Mouse (Mus musculus) macrophage (primary cell): ENCODE measurements at regions not wholly inside any gene's neighbourhood (a gene's known extent, or its start where the extent isn't known, plus 50 kb on each side); places are given as distances from the start of the nearest gene placed in this dataset.

ENCODE experiments used
- H3K27ac ChIP-seq: fragments of 350-480 bp; formaldehyde crosslinking; 2 replicates; pipeline ENCODE4 v1.9.0; 2021
- H3K36me3 ChIP-seq: fragments of 350-480 bp; formaldehyde crosslinking; 2 replicates; pipeline ENCODE4 v1.9.0; 2021; ENCODE audit errors: inconsistent target
- H3K4me3 ChIP-seq: fragments of 350-480 bp; formaldehyde crosslinking; 2 replicates; pipeline ENCODE4 v1.9.0; 2021; ENCODE audit errors: inconsistent target
- H3K79me2 ChIP-seq: fragments of 350-480 bp; formaldehyde crosslinking; 2 replicates; pipeline ENCODE4 v1.9.0; 2021; ENCODE audit errors: inconsistent target
- WGBS: methylation state at CpG from one replicate; pipeline ENCODE4 v1.1.7; 2026; ENCODE audit warnings: inconsistent platforms; ENCODE audit not compliant: missing documents; 5-methylcytosine and 5-hydroxymethylcytosine counted together

DNA sequence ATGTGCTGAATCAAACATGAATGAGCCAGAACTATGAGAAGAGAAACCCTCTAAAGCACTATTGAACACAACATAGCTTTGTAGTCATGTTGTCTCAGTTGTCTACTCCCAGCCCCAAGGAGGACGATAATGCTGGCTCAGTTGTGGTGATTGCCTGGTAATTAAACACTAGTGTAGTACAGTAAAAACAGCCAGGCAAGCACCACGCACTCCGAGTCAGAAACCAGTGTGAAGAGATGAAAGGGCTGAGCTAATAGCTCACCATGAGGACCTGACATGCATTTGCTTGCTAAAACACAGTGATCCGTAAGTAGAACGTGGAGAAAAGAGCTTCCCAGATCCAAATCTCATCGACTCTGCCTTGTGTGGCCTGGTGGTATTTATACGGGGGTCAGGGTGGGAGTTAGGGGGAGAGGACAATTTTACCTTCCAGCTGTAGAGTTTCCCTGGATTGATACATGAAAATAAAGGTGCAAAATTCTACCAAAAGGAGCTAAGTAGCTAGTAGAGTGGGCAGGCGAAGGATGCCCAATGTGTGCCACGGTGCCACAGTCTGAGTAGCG, 80.0 kb upstream of the Otx2 start:
- no peak overlapping the region for H3K27ac ChIP-seq
- H3K36me3 ChIP-seq = no peaks in the 10 kb centered on the region
- WGBS = 86% methylated on average over 10 of the region's 10 CpGs
- H3K4me3 ChIP-seq = no peak overlapping the region
- no peaks in the 10 kb centered on the region for H3K79me2 ChIP-seq

DNA sequence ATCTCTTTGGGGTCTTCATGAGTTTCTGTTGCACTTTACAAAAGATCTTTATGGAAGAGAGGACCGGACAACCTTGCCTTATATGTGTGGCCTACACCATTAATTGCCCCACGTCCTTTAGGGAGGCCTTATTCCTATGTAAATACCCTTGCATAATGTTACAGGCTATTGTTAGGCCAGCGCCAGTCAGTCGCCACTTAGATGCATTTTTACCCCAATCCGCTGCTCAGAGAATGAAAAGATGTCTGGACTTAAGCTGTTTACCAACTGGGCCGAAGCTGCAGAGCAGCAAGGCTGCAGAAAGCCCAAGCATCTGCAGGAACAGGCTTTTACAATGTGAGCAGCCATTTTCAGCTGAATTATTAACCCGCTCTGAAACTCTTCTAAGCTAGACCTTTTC, 79.5 kb upstream of the Otx2 start:
- H3K4me3 ChIP-seq = no peak overlapping the region
- no peak overlapping the region for H3K27ac ChIP-seq
- 92% methylated on average over 7 of the region's 7 CpGs for WGBS
- no peaks in the 10 kb centered on the region for H3K79me2 ChIP-seq
- no peaks in the 10 kb centered on the region for H3K36me3 ChIP-seq

DNA sequence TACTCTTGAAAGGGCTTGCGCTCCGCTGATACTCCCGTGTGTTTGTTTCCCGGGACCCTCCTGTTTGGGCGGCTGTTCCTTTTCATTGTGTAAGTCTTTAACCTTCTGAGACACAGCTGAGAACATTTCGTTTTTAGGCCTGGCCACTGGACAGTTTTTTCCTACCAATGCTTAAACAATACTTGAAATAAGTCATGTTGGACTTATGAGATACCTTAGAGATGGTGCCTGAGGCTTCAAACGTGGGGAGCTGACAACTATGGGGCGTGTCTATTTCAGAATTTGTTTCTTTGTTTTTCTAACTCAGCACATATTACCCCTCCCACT, 78.9 kb upstream of the Otx2 start:
- WGBS = 58% methylated on average over 8 of the region's 8 CpGs
- no peak overlapping the region for H3K4me3 ChIP-seq
- H3K36me3 ChIP-seq = no peaks in the 10 kb centered on the region
- no peaks in the 10 kb centered on the region for H3K79me2 ChIP-seq
- H3K27ac ChIP-seq = no peak overlapping the region

DNA sequence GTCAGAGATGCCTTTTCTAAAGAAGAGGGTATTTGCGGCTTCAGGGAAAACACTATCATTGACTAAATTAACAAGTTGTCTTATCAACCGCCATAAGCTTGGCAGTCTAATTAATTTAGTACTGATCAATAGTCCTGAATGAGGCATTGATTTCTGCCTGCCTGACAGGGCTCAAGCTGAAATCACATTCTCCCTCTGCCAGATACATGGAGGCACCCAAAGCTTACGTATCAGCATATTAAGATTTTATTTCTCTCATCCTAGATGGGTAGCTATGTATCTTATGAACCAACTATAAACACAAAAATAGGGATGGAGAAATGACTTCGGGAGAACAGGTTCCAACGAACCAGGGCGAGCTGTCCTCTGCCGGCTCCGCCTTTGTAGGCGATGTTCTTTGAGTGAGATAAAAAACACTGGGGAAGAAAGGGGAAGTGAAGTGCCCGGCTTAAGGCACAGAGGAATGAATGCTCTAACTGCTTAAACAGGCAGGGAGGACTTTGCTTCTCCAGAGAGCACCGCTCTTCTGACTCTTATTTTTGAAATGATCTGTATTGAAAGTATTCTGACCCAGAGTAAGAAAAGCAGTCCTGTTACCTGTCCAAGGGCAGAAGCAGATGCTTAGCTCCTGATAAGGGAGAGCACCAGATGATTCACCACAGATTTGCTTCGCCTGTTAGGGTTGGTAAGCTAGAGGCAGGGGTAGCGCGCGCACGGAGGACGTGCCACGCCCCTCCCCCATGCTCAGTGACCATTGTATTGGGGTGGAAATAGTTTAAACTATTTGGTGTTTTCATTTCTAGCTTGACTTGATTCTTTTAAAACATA, 78.3 kb upstream of the Otx2 start:
- H3K79me2 ChIP-seq = no peaks in the 10 kb centered on the region

DNA sequence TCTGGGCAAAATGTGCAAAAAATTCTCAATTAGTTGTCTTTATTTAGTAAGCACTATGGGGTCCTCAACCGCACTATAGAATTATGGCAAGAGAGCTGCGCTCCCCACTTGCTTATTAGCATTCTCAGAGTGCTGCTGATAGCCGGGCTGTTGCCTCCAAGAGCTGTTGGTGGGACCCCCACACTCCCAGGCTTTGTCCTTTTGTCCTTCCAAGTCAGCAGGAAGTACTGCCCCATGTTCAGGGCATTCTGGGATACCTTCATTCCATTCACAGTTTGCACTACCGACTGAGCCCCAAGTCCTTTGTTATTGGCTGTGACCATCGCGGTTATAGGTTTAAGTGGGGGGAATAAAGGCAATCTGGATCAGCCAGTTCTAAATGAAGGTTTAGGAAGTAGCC, 77.4 kb upstream of the Otx2 start:
- Histone ChIP-seq H3K36me3 (no peaks in the 10 kb centered on the region), H3K79me2 (no peaks in the 10 kb centered on the region), H3K27ac (no peak overlapping the region), H3K4me3 (no peak overlapping the region)
- WGBS = 52% methylated on average over 6 of the region's 6 CpGs

More for the DNA sequence above, 78.3 kb upstream of the Otx2 start:
- WGBS = 31% methylated on average over 18 of the region's 18 CpGs
- no peak overlapping the region for H3K4me3 ChIP-seq
- no peaks in the 10 kb centered on the region for H3K36me3 ChIP-seq
- H3K27ac ChIP-seq = no peak overlapping the region

DNA sequence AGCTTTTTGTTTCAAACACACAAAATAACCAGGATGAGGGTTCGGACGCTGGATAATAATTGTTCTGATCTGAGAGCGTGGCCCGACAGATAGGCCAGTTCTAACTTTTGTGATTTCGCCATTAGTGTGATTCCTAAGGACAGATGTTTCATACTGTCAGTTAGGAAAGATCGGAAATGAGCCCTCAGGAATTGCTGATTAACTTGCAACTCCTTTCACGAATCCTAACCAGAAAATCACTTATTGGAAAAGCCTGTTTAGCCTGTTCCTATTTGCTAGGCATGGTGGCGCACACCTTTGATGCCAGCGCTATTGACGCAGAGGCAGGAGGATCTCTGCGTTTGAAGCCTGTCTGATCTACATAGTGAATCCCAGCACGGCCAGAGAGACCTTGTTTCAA, 75.4 kb upstream of the Otx2 start:
- H3K4me3 ChIP-seq = no peak overlapping the region
- H3K36me3 ChIP-seq = no peaks in the 10 kb centered on the region
- no peaks in the 10 kb centered on the region for H3K79me2 ChIP-seq
- no peak overlapping the region for H3K27ac ChIP-seq
- 94% methylated on average over 12 of the region's 12 CpGs for WGBS

DNA sequence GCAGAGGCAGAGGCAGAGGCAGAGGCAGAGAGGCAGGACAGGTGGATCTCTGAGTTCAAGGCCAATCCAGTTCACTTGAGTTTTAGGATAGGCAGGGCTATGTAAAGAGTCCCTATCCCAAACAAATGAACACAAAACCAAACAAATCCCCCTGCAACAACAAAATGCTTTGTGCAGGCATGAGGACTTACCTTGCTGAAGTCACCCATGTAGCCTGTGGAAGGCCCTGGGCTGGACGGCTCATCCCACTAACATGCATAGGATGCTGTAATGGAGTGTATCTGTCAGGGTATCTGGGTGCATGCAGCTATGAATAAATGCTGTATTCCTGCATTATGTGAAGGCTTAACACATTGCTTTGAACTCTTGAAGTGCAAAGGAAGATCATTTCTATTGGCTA, 74.3 kb upstream of the Otx2 start:
- H3K36me3 ChIP-seq = no peaks in the 10 kb centered on the region
- WGBS = 92% methylated on average over 1 of the region's 1 CpGs
- H3K79me2 ChIP-seq = no peaks in the 10 kb centered on the region
- no peak overlapping the region for H3K4me3 ChIP-seq
- no peak overlapping the region for H3K27ac ChIP-seq

DNA sequence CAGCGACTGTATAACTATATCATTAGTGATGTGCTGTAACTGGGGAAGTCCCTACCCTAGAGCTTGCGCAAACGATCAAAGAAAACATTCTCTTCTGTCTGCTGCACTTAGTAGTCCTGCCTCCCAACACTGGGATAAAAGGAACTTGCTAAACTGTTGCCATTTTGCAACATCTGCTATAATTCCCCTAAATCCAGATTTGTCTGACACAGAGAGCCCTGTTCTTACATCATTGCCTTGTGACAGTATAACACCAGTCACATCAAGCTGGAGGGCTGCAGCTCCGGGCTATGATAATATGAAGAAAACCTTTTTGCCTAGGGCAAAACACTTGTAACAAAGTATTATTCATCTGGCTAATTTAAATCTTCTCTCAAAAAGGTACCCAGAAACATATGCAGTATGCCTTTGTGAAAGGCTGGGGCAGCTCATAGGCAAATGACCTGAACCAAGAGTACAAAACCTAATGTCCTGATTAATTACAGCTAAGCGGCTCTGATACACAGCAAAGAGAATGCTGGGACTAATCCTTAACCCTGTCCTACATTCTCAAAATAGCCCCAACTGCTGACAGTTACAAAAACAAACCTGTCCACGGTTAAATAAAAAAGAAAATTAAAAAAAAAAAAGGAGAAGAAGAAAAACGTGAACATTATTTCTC, 67.5 kb upstream of the Otx2 start:
- no peaks in the 10 kb centered on the region for H3K79me2 ChIP-seq
- H3K4me3 ChIP-seq = no peak overlapping the region
- no peak overlapping the region for H3K27ac ChIP-seq
- no peaks in the 10 kb centered on the region for H3K36me3 ChIP-seq
- 53% methylated on average over 6 of the region's 7 CpGs for WGBS

DNA sequence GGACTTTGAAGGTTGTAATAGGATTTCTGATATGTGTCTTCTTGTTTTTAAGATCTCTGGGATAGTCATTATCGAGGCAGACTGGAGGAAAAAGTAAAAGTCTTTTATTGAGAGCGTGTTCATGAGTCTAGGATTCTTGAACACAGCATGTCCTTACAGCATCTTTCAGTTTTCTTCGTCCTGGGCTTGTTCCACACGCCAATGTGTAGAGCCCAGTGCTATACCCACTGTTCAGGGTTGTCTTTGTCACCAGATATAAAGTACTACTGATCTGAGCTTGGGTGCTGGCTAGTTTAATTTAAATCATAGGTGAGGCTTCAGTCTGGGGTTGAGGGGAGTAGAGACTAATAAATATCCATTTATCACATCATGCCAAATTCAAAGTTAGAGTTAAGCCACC, 65.5 kb upstream of the Otx2 start:
- Histone ChIP-seq H3K36me3 (no peaks in the 10 kb centered on the region), H3K27ac (no peak overlapping the region), H3K79me2 (no peaks in the 10 kb centered on the region), H3K4me3 (no peak overlapping the region)
- 87% methylated on average over 4 of the region's 4 CpGs for WGBS

DNA sequence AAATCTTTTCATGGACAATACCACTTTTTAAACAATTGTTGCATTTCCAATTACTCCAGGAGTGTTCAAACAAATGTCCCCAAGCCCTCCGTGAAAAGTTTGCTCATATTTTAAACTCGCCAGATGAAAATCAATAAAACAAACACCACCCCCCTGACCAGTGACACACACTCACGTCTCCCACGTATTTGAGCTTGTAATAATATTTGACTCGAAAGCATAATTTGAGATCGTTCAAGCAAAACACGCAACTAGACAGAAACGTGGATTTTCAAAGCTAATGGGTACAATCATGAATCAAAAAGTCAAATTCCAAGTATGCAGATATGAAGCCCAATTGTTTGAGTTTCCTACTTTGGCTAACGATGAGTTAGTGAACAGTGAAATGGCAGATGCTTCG, 65.0 kb upstream of the Otx2 start:
- Histone ChIP-seq H3K36me3 (no peaks in the 10 kb centered on the region), H3K79me2 (no peaks in the 10 kb centered on the region), H3K27ac (no peak overlapping the region), H3K4me3 (no peak overlapping the region)
- 90% methylated on average over 10 of the region's 10 CpGs for WGBS

DNA sequence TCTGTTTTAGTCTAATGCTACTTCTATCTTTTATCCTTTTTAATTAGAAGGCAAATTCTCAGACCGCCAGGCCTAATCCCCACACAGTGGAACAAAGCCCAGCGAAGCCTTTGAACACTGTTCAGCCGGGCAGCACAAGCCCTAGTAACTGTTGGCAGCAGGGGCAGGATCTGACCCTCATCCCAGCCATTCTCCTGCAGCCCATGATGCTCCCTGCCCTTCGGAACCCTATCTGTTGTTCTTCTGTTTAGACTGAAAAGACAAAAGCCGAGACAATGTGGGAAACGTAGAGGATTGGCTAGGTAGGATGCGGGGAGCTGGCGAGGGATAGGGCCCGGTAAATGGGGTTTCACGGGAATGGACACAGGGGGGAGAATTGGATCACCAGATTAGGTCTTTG, 64.6 kb upstream of the Otx2 start:
- H3K36me3 ChIP-seq = no peaks in the 10 kb centered on the region
- H3K79me2 ChIP-seq = no peaks in the 10 kb centered on the region
- no peak overlapping the region for H3K4me3 ChIP-seq
- 92% methylated on average over 10 of the region's 10 CpGs for WGBS
- no peak overlapping the region for H3K27ac ChIP-seq

DNA sequence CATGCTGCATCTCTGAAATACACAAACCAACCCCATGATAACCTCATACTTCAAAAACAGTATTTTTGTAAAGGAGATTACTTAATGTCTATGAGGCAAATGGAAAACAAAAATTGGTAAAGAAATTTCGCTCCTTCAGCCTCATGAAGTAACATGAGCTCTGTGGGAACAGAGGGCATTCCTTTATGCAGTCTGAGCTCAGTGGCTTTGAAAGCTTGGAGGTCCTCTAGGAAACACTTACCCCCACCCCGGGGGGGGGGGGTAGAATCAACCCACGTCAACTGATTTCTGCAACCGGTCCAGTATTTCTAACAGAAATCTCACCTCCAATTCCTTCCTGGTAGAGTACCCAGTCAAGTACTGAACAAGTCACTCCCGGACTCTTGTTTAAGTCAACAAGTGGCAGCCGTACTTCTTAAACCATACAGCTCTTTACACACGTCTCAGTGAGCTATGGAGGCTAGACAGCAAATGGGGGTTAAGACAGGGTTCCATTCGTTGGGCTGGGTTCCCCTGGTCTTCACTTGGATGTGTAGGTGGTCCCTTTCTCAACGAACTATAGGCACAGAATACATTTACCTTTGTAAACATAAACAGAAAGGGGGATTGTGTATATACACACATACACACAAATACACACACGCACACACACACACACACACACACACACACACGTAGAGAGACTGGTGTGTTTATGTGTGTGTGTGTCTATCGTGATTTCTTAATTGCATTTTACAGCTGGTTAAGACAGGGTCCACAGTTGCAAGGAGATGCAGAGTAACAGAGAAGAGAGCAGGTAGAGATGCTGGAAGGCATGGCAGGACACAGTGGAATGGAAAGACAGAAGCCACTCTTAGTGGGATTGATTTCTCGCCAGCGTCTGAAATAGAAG, 63.6 kb upstream of the Otx2 start:
- WGBS = 88% methylated on average over 14 of the region's 14 CpGs
- Histone ChIP-seq H3K27ac (no peak overlapping the region), H3K79me2 (no peaks in the 10 kb centered on the region), H3K4me3 (no peak overlapping the region), H3K36me3 (no peaks in the 10 kb centered on the region)

DNA sequence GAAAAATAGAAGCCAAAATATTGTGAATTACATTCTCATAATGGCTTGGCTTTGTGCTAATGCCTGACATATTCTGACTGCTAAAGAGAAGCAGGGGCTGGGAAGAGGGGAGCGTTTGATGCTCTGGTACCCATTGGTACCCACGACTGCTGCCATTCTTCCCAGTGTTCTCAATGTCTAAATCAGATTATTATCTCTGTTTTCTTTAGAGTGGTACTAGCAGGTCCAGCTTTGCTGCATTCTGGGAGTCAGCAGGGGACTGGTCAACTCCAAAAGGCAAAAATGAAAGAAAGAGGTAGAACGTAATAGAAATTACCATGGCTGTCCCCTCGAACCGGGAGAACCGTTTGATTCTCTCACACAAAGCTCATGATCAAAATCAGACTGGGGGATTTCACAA, 62.6 kb upstream of the Otx2 start:
- 83% methylated on average over 6 of the region's 6 CpGs for WGBS

DNA sequence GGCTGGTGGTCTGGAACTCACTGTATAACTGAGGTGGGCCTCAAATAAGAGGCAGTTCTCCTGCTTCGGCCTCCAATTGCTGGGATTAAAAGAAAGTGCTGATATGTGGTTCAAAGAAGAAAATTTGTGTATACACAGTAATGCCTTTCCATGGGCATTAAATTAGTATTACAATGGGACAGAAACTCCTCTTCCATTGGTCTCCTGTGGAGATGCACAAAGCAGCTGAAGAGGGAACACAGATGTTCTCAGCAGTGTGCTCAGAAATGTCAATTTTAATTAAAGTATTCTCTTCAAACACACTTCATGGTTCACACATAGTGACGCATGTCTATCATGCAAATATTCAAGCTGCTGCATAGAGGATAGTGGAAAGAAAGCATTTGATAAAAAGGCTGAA, 56.4 kb upstream of the Otx2 start:
- Histone ChIP-seq H3K79me2 (no peaks in the 10 kb centered on the region), H3K4me3 (no peak overlapping the region), H3K27ac (no peak overlapping the region), H3K36me3 (no peaks in the 10 kb centered on the region)
- 95% methylated on average over 2 of the region's 2 CpGs for WGBS

More for the DNA sequence above, 62.6 kb upstream of the Otx2 start:
- H3K36me3 ChIP-seq = no peaks in the 10 kb centered on the region
- no peaks in the 10 kb centered on the region for H3K79me2 ChIP-seq
- no peak overlapping the region for H3K4me3 ChIP-seq
- H3K27ac ChIP-seq = no peak overlapping the region
